Mouse (Mus musculus) MN1 (cell line): ENCODE data around the gene Grasp.

Source experiments
- DNase-seq: peaks from one replicate; pipeline ENCODE4 v3.0.0-alpha.2; 2016; ENCODE audit warnings: low spot score

The Grasp gene

GRCm38 (mm10) chr15:101228866-101229590 is 5.0 kb downstream of the Grasp start:
- no peak for DNase-seq

- DNase-seq, result no peak
Observed at GRCm38 (mm10) chr15:101230503-101230902, 6.5 kb downstream of the Grasp start.

DNA sequence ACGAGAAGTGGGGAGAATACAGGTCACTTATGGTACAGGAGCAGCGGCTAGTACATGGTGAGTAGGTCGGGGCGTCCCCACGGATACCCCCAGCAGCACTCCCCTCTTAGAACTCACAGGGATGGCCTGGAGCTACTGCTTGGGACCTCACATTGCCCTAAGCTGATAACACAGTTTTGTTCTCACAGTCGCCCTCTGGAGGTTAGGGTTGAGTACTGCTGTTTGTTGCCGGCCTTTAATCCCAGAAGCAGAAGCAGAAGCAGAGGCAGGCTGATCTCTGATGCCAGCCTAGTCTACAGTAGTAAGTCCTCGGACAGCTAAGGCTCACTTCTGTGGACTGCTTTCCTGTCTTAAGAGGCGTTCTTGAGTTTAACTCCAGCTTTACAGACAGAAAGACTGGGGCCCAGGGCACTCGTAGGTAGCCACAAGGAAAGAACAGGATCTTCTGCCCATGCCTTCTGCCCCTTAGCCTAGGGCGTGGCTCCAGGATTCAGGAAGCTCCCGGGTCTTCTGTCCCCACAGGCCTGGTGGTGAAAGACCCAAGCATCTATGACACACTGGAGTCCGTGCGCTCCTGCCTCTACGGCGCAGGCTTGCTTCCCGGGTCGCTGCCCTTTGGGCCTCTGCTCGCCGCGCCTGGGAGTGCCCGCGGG is 7.1 kb downstream of the Grasp start:
- DNase-seq, result no peak

- DNase-seq, result no peak
Observed at GRCm38 (mm10) chr15:101231648-101232180, 7.7 kb downstream of the Grasp start.

DNA sequence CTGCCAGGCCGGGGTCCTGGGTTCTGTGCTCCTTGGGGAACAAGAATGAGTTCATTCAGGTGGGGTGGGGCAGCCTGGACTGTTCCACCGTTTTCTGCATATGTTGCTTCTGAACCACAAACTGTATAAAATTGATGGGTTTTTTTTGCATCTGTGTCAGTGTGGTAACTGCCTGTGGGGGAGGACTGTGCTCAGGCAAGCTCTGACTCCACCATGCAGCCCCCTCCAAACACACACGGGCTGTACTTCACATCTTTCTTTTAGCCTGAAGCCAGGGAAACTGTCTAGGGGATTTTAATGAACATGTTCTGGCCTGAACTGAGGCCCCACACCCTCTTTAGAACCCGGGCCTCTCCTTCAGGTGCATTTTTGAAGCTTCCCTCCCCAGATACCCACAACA is 8.6 kb downstream of the Grasp start:
- no peak for DNase-seq

DNA sequence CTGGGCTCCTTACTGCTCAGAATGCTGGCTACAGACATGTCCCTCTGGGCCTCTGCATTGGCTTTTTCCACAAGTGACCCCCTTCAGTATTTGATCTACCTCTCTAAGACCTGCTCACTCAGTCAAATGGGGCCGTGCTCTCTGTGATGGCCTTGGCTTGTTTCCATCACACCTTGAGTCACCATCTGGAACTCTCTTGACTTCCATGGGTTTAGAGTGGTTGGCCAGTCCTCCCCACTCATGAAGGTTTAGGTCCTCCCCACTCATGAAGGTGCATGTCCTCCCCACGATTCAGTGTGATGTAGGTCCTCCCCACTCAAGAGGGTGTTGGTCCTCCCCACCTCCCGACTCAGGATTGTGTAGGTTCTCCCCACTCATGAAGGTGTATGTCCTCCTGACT is 9.2 kb downstream of the Grasp start:
- DNase-seq, result no peak

DNA sequence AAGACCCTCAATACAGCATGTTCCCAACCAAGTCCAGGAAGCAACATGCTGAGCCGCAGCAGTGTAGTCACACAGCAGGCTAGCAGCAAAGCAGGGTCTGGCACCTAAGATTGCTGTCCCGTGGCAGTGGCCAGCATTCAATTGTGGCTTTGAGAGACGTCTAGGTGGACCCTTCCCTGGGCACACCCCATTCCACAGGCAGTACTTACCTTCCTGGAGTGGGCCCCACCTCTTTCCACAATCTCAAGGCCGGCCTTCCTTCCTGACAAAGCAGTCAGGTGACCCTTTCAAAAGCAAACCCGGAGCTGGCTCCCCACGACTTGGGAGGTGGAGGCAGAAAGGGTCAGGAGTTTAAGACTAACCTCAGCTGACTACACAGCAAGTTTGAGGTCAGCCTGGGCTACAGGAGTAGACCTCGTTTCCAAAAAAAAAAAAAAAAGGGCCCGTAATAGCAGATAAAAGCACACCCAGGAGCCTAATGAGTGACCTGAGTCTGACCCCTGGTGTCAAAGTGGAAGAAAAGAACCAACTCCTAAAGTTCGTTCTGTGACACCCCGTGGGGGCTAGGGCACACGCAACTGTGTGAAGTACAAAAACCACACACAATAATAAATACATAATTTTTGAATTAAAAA is 9.8 kb downstream of the Grasp start:
- DNase-seq, result no peak

- DNase-seq, result no peak
Observed at GRCm38 (mm10) chr15:101234611-101235341, 10.8 kb downstream of the Grasp start.

GRCm38 (mm10) chr15:101235342-101235698 is 11.3 kb downstream of the Grasp start:
- no peak for DNase-seq

GRCm38 (mm10) chr15:101235728-101236327 is 11.8 kb downstream of the Grasp start:
- DNase-seq, result peak; percentile 52

- peak; percentile 83 for DNase-seq
Observed at GRCm38 (mm10) chr15:101236878-101237277, 12.9 kb downstream of the Grasp start.

DNA sequence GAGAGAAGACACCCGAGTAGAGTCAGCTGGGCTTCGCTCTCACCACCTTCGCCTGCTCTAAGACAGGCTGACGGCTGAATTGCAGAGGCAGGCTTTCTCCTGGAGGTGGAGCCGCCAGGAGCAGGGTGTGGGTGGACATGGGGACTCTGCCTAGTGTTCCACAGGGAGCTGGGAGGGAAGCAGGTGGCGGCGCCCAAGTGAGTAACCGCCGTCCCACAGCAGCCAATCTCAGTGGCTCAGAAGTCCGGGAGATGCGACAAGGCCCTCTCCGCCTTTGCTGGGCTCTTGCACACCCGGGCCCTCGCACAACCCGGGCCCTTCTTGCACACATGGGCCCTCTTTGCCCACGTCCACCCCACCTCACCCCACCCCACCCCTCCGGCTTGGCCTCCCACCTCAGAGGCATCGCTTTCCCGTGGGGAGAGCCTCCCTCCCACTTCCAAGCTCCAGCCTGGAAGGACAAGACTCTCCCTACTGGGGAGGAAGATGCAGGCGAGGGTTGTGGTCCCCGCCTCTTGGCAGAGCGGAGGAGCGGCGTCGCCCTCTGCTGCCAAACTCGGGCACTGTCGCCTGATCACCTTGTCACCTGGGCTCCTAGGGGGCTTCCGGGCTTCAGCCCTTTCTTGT is 15.0 kb downstream of the Grasp start:
- peak; percentile 90 for DNase-seq

DNA sequence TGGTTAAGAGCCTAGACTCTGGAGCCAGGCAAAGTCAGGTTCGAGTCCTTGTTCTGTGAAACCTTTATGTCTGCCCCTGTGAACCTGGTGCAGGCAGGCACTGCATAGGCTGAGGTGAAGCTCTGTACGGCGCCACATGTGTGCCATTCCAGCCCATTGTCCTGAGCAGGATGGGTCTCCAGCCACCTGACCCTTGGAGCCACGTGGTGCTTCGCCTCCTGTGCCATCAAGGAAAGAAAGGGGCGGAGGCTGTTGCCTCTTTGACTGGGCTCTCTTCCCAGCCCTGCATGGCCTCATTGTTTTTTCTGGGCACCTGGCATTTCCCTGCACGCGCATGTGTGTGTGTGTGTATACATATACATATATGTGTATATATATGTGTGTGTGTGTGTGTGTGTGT is 15.8 kb downstream of the Grasp start:
- DNase-seq, result peak; percentile 72

- DNase-seq, result peak; percentile 97
Observed at GRCm38 (mm10) chr15:101240799-101241204, 16.8 kb downstream of the Grasp start.

- peak; percentile 61 for DNase-seq
Observed at GRCm38 (mm10) chr15:101241236-101241635, 17.2 kb downstream of the Grasp start.

- DNase-seq, result no peak
Observed at GRCm38 (mm10) chr15:101241853-101242252, 17.9 kb downstream of the Grasp start.

DNA sequence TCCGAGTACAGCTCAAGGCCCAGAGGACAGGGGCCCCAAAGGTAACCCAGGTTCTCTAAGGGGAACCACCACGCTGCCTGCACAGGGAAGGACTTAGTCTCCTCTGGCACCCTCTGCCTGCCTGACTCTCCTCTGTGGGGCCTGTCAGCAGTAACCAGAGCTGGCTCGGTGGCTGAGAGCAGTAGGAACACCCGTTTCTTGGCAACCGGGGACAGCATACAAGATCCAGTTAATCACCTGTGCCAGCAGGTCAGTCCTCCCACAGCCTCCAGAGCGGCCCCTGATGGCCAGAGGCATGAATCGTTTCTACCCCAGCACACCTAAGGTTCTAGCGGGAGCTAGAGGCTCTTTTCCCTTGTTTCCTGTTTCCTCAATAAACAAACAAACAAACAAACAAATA is 18.7 kb downstream of the Grasp start:
- peak; percentile 84 for DNase-seq

DNA sequence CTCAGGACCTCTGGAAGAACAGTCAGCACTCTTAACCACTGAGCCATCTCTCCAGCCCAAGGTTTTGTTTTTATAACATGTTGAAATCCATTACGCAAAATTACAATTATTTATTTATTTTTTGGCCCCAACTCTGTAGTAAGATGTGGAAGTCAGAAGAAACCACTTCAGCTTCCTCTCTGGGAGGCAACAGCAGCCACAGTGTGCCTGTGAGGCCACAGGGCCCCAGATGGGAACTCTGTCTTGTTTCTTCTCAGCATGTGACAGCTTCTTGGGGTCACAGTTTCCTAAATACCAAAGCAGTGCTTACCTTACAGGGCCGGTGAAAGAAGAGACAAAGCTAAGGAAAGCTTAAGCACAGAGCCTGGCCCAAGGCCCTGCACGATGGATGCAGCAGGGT is 20.0 kb downstream of the Grasp start:
- no peak for DNase-seq

DNA sequence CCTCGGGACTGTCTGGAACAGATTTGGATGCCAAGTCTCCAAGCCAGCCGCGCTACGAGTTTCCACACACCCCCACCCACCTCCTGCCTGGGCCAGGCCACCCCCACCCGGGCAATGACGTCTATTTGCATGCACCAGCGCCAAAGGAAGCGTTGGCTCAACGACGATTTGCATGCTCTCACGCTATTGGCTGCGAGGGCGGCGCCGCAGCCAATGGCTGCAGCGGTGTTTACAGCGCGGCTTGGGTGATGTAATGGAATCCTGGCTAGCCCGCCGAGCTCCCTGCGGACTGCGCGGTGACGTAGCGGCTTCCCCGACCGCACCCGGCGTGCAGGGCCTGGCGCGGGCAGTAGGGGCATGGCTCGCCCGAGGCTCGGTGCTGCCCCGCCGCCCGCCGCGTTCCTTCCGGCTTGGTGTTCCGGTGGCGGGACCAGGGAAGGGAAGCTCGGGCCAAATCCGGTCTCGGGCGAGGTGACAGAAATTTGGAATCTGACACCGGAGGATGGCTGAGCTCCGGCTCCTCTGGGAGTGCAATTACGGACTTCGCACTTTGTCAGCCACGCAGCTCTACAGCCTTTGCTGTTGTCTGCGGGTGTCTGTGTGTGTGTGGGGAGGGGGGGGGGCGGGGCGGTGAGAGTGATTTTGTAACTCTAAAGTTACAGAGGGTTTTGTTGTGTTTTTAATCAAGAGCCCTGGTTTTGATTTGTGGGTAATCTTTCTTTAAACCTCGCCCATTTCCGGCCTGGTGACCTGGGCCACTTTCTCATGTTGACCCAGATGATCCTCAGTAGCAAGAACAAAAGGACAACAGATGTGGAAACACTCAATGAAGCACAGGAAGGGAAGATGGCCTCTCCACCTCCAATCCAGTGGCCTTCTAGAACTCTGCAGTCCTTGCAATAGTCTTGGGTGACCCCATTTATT is 22.5 kb downstream of the Grasp start:
- peak; percentile 100 for DNase-seq

DNA sequence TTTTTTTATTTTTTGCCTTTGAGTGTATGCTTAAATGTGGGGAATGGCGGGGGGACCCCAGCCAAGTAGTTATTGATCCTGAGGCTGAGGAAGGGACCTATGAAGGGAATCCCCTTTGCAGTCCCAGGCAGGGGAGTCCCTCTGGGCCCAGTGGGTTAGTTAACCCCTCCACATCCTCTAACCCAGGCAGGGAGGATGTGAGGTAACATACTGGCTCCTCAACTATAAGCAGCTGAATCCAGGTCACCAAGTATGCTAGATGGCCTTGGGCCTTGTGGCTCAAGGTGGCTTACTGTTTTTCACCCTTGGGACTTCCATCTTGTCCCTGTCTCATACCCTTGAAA is 23.1 kb downstream of the Grasp start:
- DNase-seq, result no peak
